Mouse (Mus musculus): ENCODE results near the gene Cirbp. TPM values are rescaled to one million over a fixed set of nuclear protein-coding genes. Genes with fewer than 3 reads are reported as not detected.
A peak's percentile ranks its signal among the peaks of the same experiment; 100 is the strongest.

The Cirbp gene
- polyA plus RNA-seq, 1 experiment from 2014 or later: 295 TPM

GRCm38 (mm10) chr10:80127920-80128319 is 37.9 kb upstream of the Cirbp start:
- DNase-seq (no peak), ATAC-seq (ENCODE audit: low FRiP score, low TSS enrichment) (no peak)
- H3K36me3 ChIP-seq (ENCODE audit: control insufficient read depth, insufficient read depth, low read length): peaks cover 89% of the 10 kb centered on the region
- H3K9me3 ChIP-seq (ENCODE audit: control insufficient read depth, low read length): no peaks in the 10 kb centered on the region
- peaks cover 10% of the 10 kb centered on the region; the same call in 1 of the 2 replicates for H3K4me1 ChIP-seq (ENCODE audit: control insufficient read depth, insufficient read depth, low read length)
- WGBS: 91% methylated on average over 8 of the region's 8 CpGs
- no peaks in the 10 kb centered on the region for H3K27me3 ChIP-seq (ENCODE audit: control insufficient read depth, insufficient read depth, low read length)
- no peak overlapping the region for H3K27ac ChIP-seq (replicated peaks; ENCODE audit: low read depth, low read length)
- H3K4me3 ChIP-seq (replicated peaks; ENCODE audit: low read depth, low read length): no peak overlapping the region
- no peak overlapping the region for H3K4me2 ChIP-seq (ENCODE audit: low read length)
- no peak overlapping the region for H3K9ac ChIP-seq (replicated peaks; ENCODE audit: low read length)

- Histone ChIP-seq H3K27me3 (ENCODE audit: control insufficient read depth, insufficient read depth, low read length) (no peaks in the 10 kb centered on the region), H3K4me1 (ENCODE audit: control insufficient read depth, insufficient read depth, low read length) (peaks cover 10% of the 10 kb centered on the region; the same call in 1 of the 2 replicates), H3K36me3 (ENCODE audit: control insufficient read depth, insufficient read depth, low read length) (peaks cover 100% of the 10 kb centered on the region), H3K9ac (replicated peaks; ENCODE audit: low read length) (no peak overlapping the region), H3K4me3 (replicated peaks; ENCODE audit: low read depth, low read length) (no peak overlapping the region), H3K9me3 (ENCODE audit: control insufficient read depth, low read length) (no peaks in the 10 kb centered on the region), H3K4me2 (ENCODE audit: low read length) (no peak overlapping the region), H3K27ac (replicated peaks; ENCODE audit: low read depth, low read length) (no peak overlapping the region)
- 93% methylated on average over 9 of the region's 9 CpGs for WGBS
- no peak for ATAC-seq (ENCODE audit: low FRiP score, low TSS enrichment)
- no peak for DNase-seq
Measured at GRCm38 (mm10) chr10:80129846-80130245, 35.9 kb upstream of the Cirbp start.

GRCm38 (mm10) chr10:80130403-80131031 is 35.3 kb upstream of the Cirbp start:
- Histone ChIP-seq H3K27ac (replicated peaks; ENCODE audit: low read depth, low read length) (no peak overlapping the region), H3K27me3 (ENCODE audit: control insufficient read depth, insufficient read depth, low read length) (no peaks in the 10 kb centered on the region), H3K4me2 (ENCODE audit: low read length) (no peak overlapping the region), H3K9me3 (ENCODE audit: control insufficient read depth, low read length) (no peaks in the 10 kb centered on the region), H3K36me3 (ENCODE audit: control insufficient read depth, insufficient read depth, low read length) (peaks cover 100% of the 10 kb centered on the region), H3K4me1 (ENCODE audit: control insufficient read depth, insufficient read depth, low read length) (peaks cover 10% of the 10 kb centered on the region; the same call in 1 of the 2 replicates), H3K9ac (replicated peaks; ENCODE audit: low read length) (no peak overlapping the region), H3K4me3 (replicated peaks; ENCODE audit: low read depth, low read length) (no peak overlapping the region)
- ATAC-seq (ENCODE audit: low FRiP score, low TSS enrichment): no peak
- DNase-seq: no peak
- WGBS: 86% methylated on average over 18 of the region's 18 CpGs

GRCm38 (mm10) chr10:80131316-80131951 is 34.4 kb upstream of the Cirbp start:
- no peaks in the 10 kb centered on the region for H3K9me3 ChIP-seq (ENCODE audit: control insufficient read depth, low read length)
- DNase-seq (peak; percentile 72), ATAC-seq (ENCODE audit: low FRiP score, low TSS enrichment) (peak; percentile 19)
- H3K36me3 ChIP-seq (ENCODE audit: control insufficient read depth, insufficient read depth, low read length): peaks cover 100% of the 10 kb centered on the region
- H3K4me1 ChIP-seq (ENCODE audit: control insufficient read depth, insufficient read depth, low read length): peaks cover 16% of the 10 kb centered on the region
- no peaks in the 10 kb centered on the region for H3K27me3 ChIP-seq (ENCODE audit: control insufficient read depth, insufficient read depth, low read length)
- no peak overlapping the region for H3K4me3 ChIP-seq (replicated peaks; ENCODE audit: low read depth, low read length)
- 12% methylated on average over 55 of the region's 55 CpGs for WGBS
- H3K27ac ChIP-seq (replicated peaks; ENCODE audit: low read depth, low read length): no peak overlapping the region; the same call in 1 of the 2 replicates
- peak overlapping the region; percentile 25 for H3K4me2 ChIP-seq (ENCODE audit: low read length)
- no peak overlapping the region for H3K9ac ChIP-seq (replicated peaks; ENCODE audit: low read length)

- H3K27ac ChIP-seq (replicated peaks; ENCODE audit: low read depth, low read length): 0 out of 2 replicates have a peak overlapping the region, but pooled peaks have one; percentile 5
- no peak overlapping the region for H3K4me3 ChIP-seq (replicated peaks; ENCODE audit: low read depth, low read length)
- WGBS: 23% methylated on average over 27 of the region's 27 CpGs
- H3K36me3 ChIP-seq (ENCODE audit: control insufficient read depth, insufficient read depth, low read length): peaks cover 94% of the 10 kb centered on the region
- H3K4me1 ChIP-seq (ENCODE audit: control insufficient read depth, insufficient read depth, low read length): peaks cover 21% of the 10 kb centered on the region
- peak overlapping the region; percentile 25 for H3K4me2 ChIP-seq (ENCODE audit: low read length)
- no peaks in the 10 kb centered on the region; the same call in 1 of the 2 replicates for H3K27me3 ChIP-seq (ENCODE audit: control insufficient read depth, insufficient read depth, low read length)
- H3K9me3 ChIP-seq (ENCODE audit: control insufficient read depth, low read length): no peaks in the 10 kb centered on the region
- no peak for ATAC-seq (ENCODE audit: low FRiP score, low TSS enrichment)
- H3K9ac ChIP-seq (replicated peaks; ENCODE audit: low read length): no peak overlapping the region
- DNase-seq: peak; percentile 53
Measured at GRCm38 (mm10) chr10:80131952-80132350, 33.8 kb upstream of the Cirbp start.

- H3K9ac ChIP-seq (replicated peaks; ENCODE audit: low read length): no peak overlapping the region
- no peaks in the 10 kb centered on the region; the same call in 1 of the 2 replicates for H3K27me3 ChIP-seq (ENCODE audit: control insufficient read depth, insufficient read depth, low read length)
- peaks cover 33% of the 10 kb centered on the region for H3K4me1 ChIP-seq (ENCODE audit: control insufficient read depth, insufficient read depth, low read length)
- H3K9me3 ChIP-seq (ENCODE audit: control insufficient read depth, low read length): no peaks in the 10 kb centered on the region
- WGBS: 78% methylated on average over 8 of the region's 8 CpGs
- no peak overlapping the region for H3K4me3 ChIP-seq (replicated peaks; ENCODE audit: low read depth, low read length)
- ATAC-seq (ENCODE audit: low FRiP score, low TSS enrichment): no peak
- H3K27ac ChIP-seq (replicated peaks; ENCODE audit: low read depth, low read length): no peak overlapping the region
- no peak for DNase-seq
- no peak overlapping the region for H3K4me2 ChIP-seq (ENCODE audit: low read length)
- H3K36me3 ChIP-seq (ENCODE audit: control insufficient read depth, insufficient read depth, low read length): peaks cover 81% of the 10 kb centered on the region
Measured at GRCm38 (mm10) chr10:80133226-80133849, 32.4 kb upstream of the Cirbp start.

GRCm38 (mm10) chr10:80134421-80134820 is 31.4 kb upstream of the Cirbp start:
- Histone ChIP-seq H3K9ac (replicated peaks; ENCODE audit: low read length) (no peak overlapping the region), H3K4me3 (replicated peaks; ENCODE audit: low read depth, low read length) (no peak overlapping the region), H3K36me3 (ENCODE audit: control insufficient read depth, insufficient read depth, low read length) (peaks cover 70% of the 10 kb centered on the region), H3K4me2 (ENCODE audit: low read length) (no peak overlapping the region), H3K27ac (replicated peaks; ENCODE audit: low read depth, low read length) (no peak overlapping the region), H3K9me3 (ENCODE audit: control insufficient read depth, low read length) (no peaks in the 10 kb centered on the region), H3K27me3 (ENCODE audit: control insufficient read depth, insufficient read depth, low read length) (no peaks in the 10 kb centered on the region; the same call in 1 of the 2 replicates), H3K4me1 (ENCODE audit: control insufficient read depth, insufficient read depth, low read length) (peaks cover 36% of the 10 kb centered on the region)
- WGBS: 91% methylated on average over 9 of the region's 9 CpGs
- ATAC-seq (ENCODE audit: low FRiP score, low TSS enrichment) (no peak), DNase-seq (no peak)

- Histone ChIP-seq H3K4me1 (ENCODE audit: control insufficient read depth, insufficient read depth, low read length) (peaks cover 36% of the 10 kb centered on the region), H3K9ac (replicated peaks; ENCODE audit: low read length) (no peak overlapping the region; the same call in 1 of the 2 replicates), H3K27ac (replicated peaks; ENCODE audit: low read depth, low read length) (no peak overlapping the region), H3K4me2 (ENCODE audit: low read length) (no peak overlapping the region), H3K36me3 (ENCODE audit: control insufficient read depth, insufficient read depth, low read length) (peaks cover 62% of the 10 kb centered on the region), H3K4me3 (replicated peaks; ENCODE audit: low read depth, low read length) (no peak overlapping the region), H3K9me3 (ENCODE audit: control insufficient read depth, low read length) (no peaks in the 10 kb centered on the region), H3K27me3 (ENCODE audit: control insufficient read depth, insufficient read depth, low read length) (no peaks in the 10 kb centered on the region; the same call in 1 of the 2 replicates)
- DNase-seq (no peak), ATAC-seq (ENCODE audit: low FRiP score, low TSS enrichment) (no peak)
- WGBS: 90% methylated on average over 10 of the region's 10 CpGs
Measured at GRCm38 (mm10) chr10:80135161-80135560, 30.6 kb upstream of the Cirbp start.
